Mouse (Mus musculus) brain, embryonic 14.5 days (tissue): ENCODE measurements around the gene Gm7030.
"Not testable (repeated sequence)": the region's sequence is repeated elsewhere in the genome, so short reads cannot be mapped to it uniquely, and the experiment has no call there.

Experiments used
- CTCF ChIP-seq: fragments of 200-500 bp; IDR thresholded peaks from 2 replicates; pipeline ENCODE4 v1.5.1; 2012; ENCODE audit warnings: inconsistent platforms, mild to moderate bottlenecking, moderate library complexity, borderline replicate concordance; ENCODE audit not compliant: insufficient read depth, insufficient read length; ENCODE audit errors: extremely low read depth
- POLR2A ChIP-seq: fragments of 200-500 bp; IDR thresholded peaks from 2 replicates; pipeline ENCODE4 v1.6.1; 2012; ENCODE audit warnings: mild to moderate bottlenecking, inconsistent platforms, borderline replicate concordance; ENCODE audit not compliant: poor library complexity, insufficient read depth, insufficient read length, severe bottlenecking; ENCODE audit errors: extremely low read depth

- not testable (repeated sequence) for TF ChIP-seq CTCF, POLR2A
Measured at GRCm38 (mm10) chr17:36081901-36082300, 47.3 kb downstream of the Gm7030 start.
